Mouse (Mus musculus) embryonic fibroblast, embryonic 13.5 days (primary cell): ENCODE measurements around the gene Pacs2.

ENCODE experiments used
- CTCF ChIP-seq: IDR thresholded peaks from 2 replicates; pipeline ENCODE4 v1.5.1; 2011; ENCODE audit warnings: mild to moderate bottlenecking, control low read depth, low read length, moderate library complexity, borderline replicate concordance; ENCODE audit not compliant: insufficient read depth
- POLR2A ChIP-seq: IDR thresholded peaks from 2 replicates; pipeline ENCODE4 v1.6.1; 2011; ENCODE audit warnings: low read depth, mild to moderate bottlenecking, control low read depth, low read length, moderate library complexity

DNA sequence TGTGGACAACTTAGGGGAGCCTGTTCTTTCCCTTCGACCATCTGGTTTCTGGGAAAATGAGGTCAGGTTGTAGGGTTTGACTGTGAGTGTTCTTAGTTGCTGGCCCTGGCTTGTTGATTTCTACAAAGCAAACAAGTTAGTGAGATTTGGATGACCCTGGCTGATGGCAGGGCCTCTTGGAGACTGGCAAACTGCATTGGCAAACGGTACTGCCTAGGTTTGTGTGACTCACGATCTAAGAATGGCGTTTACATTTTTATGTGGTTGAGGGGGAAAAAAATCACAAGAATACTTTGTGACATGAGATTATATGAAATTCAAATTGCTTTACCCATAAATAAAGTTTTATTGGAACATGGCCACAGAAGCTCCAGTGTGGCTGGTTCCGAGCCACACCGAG is 92.1 kb downstream of the Pacs2 start:
- TF ChIP-seq CTCF (no peak), POLR2A (no peak)
